Mouse (Mus musculus): ENCODE measurements at regions not wholly inside any gene's neighbourhood (a gene's known extent, or its start where the extent isn't known, plus 50 kb on each side); places are given as distances from the start of the nearest gene placed in this dataset.

DNA sequence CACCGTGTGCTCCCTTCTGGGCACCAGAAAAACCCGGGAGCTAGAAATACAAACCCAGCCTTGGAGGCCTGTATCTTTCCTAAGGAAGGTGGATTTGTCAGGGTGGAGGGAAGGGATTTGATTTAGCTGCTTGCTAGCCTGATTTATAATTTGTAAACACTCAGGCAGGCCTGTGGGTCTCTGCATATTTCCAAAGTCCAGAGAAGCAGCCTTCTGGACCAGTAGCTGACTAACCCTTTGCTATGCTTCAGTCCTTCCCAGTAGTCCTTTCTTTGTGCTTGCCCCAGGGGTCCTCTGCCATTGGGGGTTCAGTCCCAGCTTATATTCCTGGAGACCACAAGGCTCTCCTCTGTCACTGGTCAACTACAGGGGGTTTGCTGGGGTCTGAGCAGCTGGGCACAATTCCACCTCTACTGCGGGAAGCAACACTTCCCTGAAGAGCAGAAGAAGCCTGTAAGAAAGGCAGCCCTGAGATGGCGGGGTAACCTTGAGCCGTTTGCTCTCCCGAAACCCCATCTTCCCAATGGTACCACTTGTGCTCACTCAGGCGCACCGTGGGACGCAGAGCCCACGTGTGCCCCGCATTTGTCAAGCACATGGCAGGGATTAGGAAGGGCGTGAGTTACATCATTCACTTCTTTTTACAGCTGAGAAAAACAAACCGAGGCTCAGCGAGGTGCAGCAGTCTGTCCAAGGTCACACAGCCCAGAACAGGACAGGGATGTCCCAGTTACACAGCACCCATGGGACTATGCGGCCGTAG, 85.7 kb downstream of the 1700001O22Rik start:
- DNase-seq: no peak

DNA sequence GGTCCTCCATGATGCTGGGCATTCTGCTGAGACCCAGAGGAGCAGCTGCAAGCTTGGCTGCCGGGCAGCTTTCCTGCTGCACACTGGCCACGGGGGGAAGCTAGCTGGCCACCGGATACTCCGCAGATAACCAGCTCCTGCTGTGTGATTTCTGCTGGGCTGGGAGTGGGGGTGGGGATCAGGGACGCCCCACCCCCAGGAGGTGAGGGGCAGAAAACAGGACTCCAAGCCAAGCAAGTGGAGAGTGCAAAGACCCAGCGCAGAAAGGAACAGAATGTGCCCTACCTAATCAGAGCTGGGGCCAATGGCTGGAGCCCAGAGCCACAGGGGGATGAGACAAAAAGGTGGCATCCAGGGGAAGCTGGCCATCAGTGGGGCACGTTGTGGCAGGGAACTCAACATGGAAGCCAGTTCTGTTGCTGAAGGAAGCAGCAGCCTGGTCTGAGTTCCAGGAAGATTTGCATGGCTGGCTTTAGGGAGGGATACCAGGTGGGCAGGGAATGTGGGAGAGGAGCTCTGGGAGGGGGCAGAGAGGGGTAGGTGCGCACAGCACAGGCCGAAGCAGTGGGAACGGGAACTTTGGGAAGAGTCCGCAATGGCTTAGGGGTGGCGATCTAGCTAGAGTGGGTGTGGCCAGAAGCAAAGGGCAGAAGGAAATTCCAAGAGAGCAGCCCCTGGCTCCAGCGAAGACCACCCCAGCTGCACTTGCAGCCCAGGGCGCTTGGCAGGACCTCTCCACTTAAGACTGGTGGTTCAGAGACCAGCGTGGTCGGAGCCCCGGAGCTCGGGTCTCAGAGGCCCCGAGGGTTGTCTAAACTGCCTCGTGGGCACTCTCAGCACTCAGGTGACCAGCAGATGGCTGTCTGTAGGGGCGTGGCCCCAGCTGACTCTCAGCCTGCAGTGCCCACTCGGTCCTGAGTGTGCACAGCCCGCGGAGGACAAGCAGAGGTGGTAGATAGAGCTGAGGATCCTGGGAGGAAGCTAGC, 86.6 kb downstream of the 1700001O22Rik start:
- DNase-seq: peak; percentile 82

DNA sequence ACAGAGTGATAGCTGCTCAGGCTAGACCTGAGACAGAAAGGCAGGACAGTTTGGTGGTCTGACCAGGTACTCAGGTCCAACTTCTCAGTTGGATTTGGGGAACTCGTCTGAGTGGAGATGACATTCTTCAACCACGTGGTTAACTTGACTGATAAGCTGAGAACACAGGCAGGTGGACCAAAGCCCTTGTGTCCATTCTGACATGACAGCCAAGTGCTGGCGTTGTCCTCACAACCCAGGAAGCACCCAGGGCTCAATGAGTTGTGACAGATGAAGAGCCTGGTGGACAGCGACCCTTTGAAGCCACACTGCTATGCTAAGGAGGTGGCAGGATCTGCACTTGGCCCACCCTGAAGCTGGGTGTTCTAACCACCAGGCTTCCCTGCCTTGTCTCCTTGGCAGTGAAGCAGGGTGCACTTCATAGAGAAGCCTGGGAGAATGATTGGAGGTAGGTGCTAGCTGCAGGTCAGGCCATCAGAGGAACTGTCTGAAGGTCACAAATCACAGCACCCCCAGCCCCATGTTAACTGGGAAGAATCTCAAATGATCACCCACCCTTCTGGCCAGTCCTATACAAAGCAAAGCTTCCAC, 87.6 kb downstream of the 1700001O22Rik start:
- DNase-seq: peak; percentile 52

DNA sequence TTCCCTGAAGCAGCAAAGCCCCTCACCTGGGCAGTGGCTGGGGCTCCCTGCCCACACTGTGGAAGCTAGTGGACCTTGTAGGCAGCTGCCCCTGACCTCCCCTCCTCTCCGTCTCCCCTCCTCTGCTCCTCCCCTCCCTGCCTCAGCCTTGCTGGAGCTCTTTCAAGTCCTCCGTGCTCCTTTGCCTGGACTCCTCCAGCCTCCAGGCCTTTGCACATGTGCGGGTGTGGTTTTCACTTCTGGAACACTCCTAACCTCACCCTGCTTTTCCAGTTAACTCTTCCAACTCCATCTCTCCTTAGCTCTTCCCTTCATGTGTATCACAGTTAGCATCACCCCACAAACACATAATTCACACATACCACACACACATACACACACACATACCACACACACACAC, 89.9 kb downstream of the 1700001O22Rik start:
- DNase-seq: peak; percentile 61

DNA sequence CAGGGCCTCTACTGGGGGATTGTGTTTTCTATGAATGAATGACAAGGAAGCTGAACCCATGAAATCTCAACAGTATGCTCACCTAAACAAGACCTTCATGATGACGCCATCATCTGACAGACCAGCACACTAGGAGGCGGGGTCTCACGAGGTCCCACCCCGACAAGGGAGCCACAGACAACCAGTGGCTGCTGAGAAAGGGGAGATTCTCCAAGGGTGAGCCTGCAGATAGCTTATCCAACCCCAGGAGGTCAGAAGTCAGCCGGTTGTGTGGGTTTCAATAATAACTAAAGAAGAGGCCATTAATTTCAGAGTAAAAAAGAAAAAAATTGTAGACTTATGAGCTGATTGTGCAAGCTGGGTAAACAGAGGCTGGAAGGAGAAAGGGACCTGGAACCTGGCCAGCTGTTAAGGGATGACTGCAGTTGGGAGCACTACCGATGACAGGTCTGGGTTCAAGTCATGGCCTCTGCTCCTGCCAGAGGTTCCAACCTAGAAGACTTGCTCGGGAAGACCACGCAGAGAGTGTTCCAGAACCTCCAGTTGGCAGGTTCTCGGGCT, 90.5 kb downstream of the 1700001O22Rik start:
- DNase-seq: peak; percentile 74

DNA sequence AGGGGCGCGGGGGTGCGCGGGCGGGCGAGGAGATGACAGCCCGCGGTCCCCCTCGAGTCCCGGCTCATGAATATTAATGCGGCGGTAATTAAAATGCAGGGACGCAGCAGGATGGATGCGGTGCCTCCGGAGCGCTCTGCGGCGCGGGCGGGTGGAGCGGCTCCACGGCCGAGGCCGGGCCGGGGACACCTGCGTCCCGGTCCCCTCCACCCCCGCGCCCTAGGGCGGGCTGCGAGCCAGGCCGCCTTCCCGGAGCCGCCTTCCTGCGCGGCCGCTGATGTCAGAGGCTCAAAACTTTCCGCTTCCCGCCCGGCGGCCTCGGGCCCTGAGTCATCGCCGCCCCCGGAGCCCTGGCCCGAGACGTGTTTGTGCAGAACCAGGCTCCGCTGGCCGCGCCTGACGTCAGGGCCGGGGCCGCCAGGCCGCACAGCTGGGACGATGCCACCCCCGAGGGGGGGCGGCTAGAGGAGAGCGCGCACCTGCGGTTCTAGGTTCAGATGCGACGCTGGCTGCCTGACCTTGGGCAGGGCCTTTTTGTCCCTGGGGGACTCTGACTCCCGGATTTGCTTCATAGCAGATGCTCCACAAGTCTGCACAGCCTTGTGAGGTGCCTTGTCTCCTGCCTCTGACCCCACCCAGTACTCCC, 91.5 kb downstream of the 1700001O22Rik start:
- peak; percentile 92 for DNase-seq

DNA sequence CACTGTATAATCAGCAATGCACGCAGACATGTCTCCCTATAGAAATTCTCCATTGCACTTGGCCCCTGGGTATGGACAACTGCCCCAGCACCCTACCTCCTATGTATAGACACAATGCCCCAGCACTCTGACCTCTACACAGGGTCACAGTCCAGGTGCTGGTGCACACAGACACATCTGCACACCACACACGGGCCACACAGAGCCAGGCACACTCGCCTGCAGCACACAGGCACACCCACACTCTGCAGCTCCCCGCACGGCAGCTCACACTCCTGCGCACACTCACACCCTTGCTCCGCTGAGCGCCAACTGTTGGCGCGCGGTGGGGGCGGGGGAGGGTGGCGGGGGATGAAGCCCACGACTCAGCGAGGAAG, 92.0 kb downstream of the 1700001O22Rik start:
- DNase-seq: peak; percentile 75

DNA sequence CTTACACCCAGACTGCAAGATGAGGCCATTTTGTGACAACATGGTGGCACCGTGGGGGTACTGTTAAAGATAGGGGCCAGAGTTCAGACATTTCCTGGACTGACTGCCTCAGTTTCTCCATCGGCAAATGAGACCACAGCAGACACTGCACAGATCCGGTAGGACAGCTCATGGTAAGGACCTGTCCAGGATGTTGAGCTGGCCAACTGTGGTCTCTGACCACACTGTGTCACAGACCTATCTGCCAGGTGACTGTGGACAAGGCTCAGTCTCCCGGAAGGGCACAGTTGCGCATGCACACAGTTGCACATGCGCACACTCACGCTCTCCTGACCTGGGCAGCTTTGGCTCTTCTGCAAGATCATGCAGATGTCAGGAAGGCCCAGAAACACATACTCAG, 92.6 kb downstream of the 1700001O22Rik start:
- DNase-seq: peak; percentile 54

DNA sequence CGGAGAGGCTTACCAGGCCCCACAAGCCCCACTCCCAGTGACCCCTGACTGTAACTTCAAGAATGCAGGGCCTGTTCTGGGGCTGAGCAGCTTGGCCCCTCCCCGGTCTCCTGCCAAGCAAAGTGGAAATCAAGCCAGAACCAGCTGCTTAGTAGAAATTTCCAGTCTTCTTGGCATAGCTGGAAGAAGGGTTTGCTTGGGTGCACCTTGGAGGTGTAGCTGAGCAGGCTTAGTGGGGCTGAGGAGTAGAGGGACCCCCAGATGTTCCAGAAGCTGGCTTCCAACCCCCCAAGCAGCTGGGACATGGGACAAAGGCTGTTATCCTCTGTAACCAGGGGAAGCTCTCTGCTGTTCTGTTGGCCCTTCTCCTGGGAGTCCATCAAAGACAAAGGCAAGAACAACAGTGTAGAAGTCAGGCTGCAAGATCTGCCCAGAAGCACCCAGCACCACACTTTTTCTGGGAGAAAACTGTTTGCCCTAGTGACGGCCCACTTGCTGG, 94.0 kb downstream of the 1700001O22Rik start:
- DNase-seq: peak; percentile 53

DNA sequence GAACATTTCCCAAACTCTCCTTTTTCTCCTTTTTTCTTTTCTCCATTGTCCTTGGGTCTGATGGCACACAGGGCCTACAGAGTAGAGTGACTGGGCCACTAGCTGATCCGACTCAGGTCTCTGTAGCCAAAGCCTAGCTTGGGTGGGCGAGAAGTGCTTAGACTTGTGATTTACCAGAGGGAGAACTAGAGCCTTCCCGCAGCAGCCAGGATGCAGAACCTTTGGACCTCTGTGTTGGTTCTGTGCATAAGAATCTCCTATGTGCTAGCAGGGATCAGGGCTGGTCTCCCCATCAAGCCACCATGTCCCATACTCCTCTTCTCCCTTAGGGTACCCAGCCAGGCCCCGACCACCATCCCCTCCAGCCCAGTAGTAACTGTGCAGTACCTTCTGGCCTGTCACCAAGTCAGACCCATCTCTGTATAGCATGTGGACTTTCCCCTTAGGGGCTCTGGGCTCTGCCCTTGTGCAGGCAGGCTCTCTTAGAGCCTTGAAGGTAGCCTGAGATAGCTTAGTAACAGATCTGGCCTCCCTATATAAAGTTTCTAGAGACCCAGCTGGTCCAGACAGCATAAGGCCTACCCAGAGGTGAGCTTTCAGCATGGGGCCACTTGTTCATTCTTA, 94.6 kb downstream of the 1700001O22Rik start:
- peak; percentile 55 for DNase-seq

DNA sequence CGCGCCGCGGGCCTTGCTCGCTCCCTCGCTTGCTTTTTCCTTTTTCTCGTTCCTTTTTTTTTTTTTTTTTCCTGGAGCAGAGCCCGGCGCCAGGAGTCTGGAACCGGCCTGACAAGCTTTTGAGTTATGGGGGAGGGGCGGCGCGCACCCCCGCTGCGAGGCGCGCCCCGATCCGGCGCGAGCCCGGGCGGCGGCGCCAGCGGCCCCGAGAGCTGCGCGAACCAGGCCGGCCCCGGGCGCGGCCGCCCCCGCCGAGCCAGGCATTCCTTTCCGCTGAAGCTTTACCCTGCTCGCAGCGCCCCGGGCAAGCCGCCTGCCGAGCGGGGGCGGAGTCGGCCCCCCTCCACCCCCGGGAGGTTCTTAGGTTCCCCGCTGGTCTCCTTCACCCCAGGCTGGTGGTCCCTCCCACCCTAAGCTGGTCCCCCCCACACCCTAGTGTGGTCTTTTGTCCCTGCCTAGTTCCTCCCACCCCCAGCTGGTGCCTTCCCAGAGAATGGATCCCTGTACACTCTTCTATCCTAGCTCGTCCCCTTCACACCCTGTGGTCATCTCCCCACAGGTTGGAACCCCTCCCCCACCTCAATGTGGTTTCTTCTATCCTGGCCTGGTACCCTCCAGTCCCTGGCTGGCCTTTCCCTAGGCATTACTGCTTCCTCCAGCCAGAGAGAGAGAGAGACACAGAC, 95.3 kb downstream of the 1700001O22Rik start:
- peak; percentile 77 for DNase-seq

DNA sequence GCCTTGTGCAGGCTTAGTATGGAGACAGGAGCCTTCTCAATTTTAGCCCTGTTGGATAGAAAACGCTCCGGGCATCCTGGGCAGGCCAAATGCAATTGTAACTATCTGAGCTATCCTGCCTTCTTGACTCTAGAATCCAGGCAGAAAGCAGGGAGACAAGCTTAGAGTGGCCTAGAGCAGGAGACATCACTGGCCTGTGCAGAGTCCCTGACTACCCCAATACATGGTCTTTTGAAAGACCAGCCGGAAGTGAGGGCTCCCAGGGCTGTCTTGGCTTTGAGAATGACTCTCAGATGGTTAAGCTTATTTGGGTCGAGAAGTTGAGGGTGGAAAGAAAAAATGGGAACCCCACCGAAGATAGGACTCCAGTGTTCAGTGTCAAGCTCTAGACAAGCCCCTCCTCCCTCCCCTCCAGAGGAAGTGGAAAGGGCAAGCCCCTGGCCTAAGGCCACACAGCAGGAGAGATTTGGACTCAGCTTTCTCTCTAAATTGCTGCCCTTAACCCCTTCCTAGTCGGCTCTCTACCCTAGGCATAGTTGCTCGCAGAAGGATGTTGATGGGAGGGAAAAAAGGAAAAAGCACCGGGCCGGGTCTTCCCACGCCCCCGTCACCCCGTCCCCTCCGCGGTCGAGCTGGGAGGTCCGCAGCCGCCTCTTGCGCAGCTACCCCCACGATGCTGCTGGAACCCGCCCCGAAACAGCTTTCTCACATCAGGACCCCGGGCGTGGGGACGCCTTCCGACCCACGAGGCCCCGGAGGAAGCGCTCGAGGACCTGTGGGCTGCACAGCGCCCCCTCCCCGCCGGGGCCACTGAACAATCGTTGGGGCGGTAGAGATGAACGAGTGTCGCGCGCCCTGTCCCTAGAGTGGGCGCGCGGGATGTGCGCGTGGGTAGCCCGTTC, 96.1 kb downstream of the 1700001O22Rik start:
- peak; percentile 72 for DNase-seq

DNA sequence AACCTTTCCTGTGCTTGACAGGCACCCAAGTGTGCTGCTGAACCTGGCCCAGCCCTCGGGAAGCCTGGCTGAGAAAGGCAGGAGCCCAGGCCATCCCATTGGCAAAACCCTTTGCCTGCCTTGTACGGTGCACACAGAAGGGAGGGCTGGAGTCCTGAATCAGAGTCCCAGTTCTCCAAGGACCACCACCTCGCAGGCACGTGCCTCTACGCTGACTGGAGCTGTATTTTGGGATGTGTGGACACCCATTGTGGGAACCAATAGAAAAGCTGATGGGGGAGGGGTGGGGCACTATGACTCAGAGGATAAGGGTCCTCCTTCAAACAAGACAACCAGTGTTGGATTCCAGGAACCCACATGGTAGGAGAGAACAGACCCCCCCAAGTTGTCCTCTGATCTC, 97.4 kb downstream of the 1700001O22Rik start:
- no peak for DNase-seq

DNA sequence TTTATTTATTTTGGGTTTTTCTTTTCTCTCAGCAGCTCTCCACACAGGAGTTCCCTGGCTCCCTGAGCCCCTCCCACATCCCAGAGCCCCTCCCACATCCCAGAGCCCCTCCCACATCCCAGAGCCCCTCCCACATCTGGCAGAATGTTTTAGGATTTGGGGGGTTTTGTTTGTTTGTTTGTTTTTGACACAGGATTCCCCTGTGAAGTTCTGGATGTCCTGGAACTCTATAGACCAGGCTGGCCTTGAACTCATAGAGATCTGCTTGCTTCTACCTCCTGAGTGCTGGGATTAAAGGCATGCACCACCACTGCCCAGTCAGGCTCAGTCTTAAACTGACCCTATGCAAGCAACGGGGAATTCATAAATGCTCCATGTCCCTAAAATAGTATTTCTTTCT, 100.2 kb downstream of the 1700001O22Rik start:
- no peak for DNase-seq

DNA sequence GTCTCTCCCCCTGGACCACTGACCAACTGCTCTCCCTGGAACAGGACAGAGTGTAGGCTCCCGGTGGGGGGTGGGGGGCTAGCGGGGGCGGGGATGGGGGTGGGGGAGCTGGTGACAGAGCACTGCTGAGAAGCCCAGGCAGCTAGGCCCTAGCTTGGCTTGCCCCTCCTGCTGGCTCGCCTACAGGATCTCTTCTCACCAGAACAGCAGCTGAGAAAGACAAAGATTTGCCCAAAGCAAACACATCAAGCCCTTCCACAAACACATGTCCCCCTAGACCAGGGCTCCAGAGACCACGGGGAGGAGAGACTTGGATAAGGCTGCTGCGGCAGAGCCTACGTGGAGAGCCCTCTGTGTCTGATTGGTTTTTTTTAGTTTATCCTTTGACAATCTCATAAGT, 100.8 kb downstream of the 1700001O22Rik start:
- DNase-seq: no peak

DNA sequence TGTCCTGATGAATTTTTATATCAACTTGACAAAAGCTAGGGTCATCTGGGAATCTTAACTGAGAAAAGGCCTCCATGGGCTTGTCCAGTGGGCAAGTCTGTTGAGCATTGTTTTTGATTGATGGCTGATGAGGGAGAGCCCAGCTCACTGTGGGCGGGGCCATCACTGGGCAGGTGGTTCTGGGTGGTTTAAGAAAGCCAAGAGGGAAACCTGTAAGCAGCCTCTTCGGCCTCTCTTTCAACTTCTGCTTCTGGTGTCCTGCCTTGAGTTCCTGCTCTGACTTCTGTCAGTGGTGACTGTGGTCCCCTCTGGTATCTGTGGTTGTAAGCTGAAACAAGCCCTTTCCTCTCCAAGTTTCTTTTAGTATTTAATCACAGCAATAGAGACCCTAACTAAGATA, 102.6 kb downstream of the 1700001O22Rik start:
- no peak for DNase-seq

DNA sequence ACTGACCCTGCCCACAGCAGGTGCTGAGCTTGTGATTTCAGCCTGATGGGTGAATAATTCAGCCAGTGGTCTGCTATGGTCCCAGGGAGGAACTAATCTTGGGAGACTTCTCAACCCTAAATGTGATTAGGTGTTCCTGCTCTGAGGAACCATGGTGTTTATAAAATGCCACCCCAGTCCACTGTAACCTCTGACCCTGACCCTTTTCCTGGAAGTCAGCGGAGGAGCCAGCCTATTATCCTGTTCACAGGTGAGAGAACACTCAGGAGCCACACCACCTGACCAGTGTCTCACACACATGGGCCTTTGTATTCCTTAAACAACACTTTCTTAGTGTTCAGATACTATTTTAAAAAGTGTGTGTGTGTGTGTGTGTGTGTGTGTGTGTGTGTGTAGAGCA, 103.0 kb downstream of the 1700001O22Rik start:
- DNase-seq: no peak

DNA sequence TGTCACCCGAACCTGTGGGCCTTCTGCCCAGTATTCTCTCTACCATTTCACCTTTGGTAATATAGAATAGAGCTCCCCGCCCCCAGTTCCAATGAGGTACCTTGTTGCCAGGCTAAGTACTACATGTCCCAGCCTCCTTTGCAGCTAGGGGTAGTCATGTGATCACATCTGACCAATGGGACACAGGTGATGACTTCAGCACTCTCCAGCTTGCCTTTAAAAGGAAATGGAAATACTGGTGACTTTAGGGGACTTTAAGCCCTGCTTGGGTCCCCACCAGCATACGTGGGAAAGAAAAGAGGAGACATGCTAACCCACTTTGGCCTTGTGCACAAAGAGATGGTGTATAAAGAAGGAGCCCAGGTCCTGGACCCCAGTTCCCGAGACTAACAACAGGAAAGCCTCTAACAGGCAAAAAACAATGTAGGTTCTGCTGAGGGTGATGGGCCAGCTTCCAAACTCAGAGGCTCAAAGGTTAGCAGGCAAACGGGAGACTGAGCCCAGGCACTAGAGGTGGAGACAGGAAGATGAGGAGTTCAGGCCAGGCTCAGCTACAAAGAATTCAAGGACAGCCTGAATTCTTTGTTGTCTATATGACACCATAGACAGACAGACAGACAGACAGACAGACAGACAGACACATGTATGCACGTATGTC, 103.5 kb downstream of the 1700001O22Rik start:
- DNase-seq: peak; percentile 87

DNA sequence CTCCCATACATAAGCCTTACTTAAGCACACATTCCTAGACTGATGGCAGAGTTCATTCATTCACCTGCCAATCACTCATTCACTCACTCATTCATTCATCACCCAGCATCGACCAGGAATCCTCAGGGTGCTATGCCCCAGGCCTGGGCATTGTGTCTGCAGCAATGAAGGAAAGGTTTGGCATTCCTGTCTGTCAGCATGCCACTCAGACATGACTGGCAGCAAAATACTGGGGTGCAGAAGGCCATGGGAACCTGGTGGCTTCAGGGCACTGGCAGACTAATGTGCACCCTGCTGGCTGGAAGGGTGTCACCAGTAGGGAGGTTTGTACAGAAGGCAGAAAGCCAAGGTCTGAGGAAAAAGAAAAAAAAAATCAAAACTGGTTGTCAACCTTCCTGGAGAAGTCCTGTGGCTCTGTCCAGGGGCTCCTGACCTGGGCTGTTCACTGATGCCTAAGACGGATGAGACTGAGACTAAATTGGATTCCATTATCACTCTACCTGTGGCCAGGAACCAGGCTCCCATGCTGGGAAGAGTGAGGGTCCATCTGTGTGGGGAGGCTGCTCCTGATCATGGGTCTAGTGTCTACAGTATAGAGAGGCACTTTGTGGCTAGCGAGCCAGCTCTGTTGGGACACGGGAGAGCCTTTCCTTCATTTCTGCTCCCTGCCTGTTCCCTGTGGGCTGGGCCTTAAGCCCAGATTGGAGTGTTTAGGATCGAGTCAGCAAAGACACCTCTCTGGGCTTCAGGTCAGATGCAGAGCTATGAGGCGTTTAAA, 104.1 kb downstream of the Cstad start:
- DNase-seq: peak; percentile 60

All from cerebellum, adult 11-12 months (tissue).